Mouse (Mus musculus) liver (tissue): Measurements from ENCODE around the gene Stxbp6.
"Not testable (repeated sequence)": the region's sequence is repeated elsewhere in the genome, so short reads cannot be mapped to it uniquely, and the experiment has no call there.

Source experiments
- DNase-seq: peaks from one replicate; pipeline ENCODE4 v3.0.0-alpha.2; 2020; ENCODE audit warnings: mixed read lengths

The Stxbp6 gene

DNA sequence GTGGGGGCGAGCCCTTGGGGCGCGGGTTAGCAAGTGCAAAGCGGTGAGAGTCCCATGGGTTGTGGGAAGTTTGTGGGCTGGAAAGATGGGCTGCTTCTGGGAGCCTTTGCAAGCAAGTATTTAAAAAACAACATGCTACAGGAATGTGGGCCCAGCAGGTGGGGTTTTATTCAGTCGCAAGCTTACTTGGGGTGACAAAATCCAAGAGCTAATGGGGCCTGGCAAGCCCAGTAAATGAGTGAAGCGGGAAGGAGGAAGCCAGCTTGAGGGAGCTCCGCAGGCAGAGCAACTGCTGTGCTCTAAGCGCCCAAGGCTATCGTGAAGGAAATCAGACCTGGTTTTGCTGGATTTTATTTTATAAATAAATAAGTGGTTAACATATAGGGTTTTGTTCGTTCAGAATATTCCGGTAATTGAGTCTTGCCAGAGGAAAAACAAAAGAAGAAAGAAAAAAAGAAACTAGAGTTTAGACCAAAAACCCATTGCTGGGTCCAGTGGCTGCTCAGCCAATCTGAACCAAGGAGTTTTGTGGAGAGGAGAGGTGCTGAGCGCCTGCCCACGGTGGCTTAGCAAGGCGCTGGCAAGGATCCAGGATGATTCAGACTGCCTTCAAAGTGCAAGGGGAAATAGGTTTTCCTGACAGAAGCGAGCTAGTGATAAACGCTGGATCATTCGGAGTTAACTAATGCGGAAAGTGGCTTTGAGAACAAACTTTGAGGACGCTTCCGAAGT lies at the start of gene Stxbp6:
Stxbp6 (minus strand) TSS at position 99 of the 732 bp plus-strand sequence.
- DNase-seq, result peak; percentile 42

DNA sequence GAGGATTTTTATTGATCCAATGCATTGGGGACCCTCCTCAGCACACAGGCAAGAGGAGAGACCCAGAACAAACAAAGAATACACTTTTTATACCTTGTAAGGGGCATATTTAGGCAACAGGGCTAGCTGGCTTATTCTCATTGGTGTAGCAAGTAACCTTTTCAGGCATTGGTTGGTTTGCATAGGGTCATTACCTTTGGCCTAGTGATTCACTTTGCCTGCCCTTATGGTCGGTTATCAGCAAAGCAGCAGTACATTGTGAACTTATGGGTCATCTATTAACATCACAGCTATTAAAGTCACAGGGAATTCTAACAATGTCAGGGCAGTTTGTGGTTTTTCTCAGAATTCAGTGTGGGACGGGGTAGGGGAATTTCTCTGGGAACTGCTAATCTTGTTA lies 28.4 kb upstream of the Stxbp6 start:
- not testable (repeated sequence) for DNase-seq

DNA sequence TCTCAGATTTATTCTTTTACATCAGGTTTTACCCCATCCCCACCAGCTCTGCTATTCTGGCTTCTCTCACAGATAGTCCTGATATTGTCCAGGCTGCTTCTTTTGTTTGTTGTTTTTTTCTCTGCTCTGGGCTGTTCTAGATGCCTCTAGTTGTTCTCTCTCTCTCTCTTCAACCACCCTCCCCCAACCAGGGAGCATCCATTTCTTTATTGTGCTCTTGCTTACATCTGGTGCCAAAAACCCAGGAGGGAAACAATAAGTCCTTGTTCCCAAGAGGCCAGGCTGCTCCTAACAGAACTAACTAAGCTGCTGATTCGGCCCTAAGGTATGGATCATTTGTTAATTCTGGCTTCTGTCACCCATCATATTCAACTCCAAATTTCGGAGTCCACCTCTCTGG lies 19.2 kb upstream of the Stxbp6 start:
- no peak for DNase-seq

DNA sequence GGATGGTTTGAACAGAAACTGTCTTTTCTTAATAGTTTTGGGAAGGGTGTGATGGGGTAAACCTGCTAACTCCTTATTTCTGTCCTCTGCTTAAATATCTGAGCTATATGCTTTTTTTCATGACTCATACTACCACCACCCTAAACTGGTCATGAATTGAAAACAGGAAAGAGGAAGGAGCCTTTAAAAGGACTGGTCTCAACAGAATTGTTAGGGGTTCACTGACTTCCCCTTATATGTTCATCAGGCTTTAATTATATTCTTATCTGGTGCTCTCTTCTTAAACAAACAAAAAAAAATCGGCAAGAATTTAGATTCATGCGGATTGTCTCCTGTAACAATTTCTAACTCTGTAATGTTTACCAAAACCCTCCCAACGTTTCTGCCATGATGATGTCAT lies 17.9 kb upstream of the Stxbp6 start:
- no peak for DNase-seq

DNA sequence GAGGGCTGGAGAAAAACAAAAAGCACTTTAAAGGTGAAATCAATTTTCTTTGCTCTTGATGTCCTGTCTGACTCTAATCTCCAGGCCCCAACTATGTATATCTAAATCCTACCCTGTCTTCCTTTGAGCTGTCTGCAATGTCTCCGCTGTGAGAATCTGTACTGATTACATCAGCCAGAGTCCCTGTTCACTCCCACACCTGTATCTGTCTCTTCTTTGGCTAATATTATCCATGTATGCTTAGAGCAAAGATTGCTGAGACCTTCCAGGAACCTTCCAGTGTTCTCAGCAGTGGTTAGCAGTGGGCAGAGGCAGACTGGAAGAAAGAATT lies 8.6 kb upstream of the Stxbp6 start:
- DNase-seq, result no peak

DNA sequence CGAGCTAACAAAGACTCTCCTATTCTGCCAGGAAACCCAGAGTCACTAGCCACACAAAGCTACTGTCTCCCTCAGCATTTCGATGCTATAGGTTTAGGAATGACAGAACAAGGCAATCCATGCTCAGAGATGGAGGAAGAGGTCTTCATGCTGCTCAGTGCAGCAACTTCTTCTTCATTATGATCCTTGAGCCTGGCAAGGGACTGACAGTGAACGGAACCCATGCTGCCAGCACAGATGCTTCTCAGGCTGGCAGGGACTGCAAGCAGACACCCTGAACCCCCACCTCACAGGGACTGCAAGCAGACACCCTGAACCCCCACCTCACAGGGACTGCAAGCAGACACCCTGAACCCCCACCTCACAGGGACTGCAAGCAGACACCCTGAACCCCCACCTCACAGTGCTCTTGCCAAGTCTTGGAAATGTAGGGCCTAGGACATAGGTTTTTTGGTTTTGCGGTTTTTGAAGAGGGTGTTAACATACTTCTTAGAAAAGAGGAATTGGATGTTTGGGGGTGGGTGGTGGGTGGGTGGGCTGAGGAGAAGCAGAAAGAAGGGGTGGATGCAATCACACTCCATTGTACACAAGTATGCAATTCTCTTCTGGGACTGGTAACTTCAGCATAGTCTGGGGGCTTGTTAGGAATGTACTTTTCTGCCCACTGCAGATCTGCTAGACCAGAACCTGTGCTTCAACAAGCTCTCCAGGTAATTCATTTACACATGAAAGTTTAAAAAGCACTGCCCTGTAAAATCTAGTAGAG lies 8.1 kb upstream of the Stxbp6 start:
- no peak for DNase-seq

DNA sequence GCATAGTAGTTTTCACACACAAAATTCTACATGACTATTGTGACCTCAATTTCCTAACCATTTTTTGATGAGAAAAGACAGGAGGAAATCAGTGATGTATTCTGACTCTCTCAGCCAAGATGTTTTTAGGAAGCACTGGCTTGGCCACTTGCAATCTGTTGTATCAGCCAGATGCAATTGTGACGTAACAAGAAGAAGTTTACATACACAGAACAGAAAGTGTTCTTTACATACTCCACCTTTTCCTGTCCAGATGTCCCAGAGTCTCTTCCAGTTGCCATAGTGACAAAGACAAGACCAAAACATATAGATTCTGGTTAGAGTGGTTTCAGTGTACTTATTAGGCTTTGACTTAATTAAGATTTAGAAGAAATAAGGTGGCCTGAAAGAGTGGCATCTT lies 7.1 kb upstream of the Stxbp6 start:
- DNase-seq, result no peak

DNA sequence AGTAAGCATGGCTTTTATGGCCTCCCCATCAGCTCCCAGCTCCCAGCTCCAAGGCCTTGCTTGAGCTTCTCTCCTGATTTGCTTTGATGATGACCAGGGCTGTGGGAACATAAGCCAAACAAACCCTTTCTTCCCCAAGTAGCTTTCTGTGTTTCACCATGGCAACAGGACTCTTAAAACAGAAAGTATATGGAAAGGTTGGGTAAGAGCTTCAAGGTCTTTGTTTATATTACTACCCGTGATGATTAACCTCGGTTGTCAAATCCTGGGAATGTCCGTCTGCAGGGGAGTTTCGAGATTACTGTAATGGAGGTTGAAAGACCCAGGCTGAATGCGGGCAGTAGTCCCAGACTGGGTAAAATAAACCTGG lies 6.2 kb upstream of the Stxbp6 start:
- no peak for DNase-seq

DNA sequence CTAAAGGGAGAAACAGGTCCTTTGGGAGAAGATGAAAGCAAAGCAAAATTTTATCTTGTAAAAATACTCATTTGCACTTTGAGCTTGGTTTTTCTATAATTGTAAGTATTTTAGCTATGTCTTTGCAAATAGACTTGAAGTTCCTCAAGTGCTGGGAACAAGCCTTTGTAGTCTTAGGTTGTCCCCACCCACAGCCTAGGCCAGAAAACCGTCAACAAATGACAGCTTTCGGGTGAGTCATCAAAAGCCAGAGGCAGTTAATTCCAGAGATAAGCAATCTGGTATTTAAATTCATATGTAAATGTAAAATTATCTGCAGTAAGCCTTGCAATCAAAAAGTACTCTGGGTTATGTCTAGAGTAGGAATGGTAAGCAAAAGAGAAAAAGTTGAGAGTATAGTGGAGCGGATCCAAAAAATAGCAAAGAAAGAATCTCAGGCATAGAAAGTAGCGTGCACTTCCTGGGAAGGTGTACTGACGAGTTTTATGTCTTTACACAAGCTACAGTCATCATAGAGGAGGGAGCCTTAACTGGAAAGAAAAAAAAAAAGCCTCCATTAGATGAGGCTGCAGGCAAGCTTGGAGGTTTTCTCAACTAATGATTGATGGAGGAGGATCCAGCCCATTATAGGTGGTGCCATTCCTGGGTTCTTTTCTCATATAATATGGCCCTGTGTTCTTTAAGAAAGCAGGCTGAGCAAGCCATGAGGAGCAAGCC lies 5.7 kb upstream of the Stxbp6 start:
- DNase-seq, result no peak

DNA sequence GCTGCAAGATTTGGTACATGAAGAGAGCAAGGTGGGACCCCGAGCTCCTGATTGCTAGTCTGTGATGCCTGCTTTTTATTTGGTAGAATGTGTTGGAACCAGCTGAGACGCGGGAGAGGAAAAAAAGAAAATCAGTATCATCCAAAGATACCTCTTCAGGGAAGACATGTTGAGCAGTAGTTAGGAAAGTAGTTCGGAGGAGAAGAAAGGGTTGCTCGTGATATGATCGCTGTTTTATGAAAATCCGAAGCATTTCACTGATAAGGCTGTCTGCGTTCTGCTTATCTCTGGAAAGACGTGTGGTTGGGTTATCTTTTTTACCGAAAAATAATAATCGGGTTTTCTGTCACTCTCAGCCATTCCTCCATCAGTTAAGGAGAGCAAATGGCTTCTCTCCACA lies 1.1 kb upstream of the Stxbp6 start:
- DNase-seq, result no peak

DNA sequence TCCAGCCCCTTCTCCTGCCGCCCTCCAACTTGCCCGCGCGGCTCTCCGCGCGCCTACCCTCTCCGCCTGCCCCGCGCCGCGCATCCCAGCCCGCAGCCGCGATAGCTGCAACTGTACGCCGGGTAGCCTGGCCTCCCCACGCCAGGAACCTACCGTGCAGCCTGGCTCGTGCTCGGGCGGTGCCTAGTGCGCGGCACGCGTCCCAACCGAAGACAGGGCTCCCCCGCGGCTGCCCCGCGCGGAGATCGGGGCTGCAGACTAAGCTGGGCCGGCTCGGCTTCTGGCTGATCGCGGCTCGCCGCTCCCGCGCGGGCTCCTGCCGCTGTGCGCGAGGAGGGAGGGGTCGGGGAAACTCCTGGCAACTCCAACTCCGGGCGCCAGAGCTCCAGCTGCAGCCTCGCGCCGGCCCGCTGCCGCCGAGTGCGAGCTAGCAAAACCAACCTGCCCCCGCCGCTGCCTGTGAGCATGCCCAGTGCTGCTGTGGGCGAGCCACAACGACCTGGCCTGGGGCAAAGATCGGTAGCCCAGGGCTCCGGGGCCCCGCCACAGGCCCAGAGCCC lies 387 bp downstream of the Stxbp6 start:
- peak; percentile 66 for DNase-seq

DNA sequence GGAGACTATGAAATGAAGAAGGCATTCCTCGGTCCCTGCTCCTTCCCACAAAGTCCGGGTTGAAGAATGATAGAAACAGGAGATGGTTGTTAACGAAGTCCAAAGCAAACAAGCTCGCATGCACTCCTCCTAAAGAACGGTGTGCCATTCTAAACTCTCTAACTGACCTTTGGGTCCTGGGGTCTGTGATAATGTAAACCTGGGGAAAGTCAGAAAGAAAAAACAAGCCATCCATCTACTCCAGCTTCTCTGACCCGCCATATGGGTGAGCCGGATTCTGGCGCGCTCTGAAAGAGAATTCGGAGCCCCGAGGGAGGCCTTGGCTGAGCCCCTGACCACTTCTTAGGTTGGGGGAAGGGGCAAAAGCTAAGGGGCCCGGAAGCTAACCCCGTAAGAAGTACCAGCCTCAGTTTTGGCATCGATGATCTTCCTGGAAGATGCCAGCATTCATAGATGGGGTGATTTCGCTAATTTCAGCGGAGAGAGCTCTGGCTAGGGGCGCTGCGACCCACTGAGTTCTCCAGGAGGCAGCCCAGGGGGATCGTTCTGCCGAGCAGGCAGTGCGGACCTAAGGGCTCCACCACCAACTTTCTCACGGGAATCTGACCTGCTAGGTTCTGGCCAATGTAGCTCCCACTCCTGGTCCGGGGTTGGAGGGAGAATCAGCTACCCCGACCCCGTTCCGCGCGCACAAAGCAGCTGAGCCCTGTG lies 1.0 kb downstream of the Stxbp6 start:
- no peak for DNase-seq

DNA sequence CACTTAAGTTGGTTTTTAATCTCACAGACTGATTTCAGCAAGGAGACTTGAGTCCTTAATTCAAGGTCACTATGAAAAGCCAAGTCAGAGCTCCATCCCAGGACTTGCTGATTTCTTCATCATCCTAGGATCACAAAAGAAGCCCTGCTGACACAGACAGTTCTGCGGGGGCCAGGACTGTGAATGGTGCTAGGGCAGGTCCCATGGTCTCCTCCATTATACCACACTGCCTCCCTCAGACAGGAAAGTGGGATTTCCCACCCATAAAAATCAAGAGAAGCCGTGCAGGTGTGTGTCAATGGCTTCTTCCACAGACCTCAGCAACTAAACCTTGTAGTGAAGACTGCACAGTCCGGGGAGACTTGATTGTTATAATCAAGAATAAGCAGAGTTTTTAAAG lies 2.3 kb downstream of the Stxbp6 start:
- DNase-seq, result no peak

DNA sequence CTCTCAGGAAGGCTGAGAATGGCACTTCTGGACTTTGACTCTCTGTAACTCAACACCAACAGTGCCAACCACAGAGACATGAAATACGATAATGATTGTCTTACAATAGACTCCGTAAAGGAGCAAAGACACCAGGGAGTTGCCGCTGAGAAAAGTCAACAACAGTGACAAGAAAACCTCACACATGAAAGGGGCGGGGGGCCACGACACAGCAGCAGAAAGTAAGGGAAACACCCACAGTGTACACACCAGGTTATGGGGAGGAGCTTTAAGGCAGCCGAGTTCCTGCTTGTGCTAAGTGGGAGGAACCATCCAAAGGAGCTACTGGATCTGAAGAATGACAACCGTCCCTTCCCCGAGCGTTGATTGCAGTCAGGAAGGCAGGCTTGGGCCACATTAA lies 4.3 kb downstream of the Stxbp6 start:
- DNase-seq, result no peak

DNA sequence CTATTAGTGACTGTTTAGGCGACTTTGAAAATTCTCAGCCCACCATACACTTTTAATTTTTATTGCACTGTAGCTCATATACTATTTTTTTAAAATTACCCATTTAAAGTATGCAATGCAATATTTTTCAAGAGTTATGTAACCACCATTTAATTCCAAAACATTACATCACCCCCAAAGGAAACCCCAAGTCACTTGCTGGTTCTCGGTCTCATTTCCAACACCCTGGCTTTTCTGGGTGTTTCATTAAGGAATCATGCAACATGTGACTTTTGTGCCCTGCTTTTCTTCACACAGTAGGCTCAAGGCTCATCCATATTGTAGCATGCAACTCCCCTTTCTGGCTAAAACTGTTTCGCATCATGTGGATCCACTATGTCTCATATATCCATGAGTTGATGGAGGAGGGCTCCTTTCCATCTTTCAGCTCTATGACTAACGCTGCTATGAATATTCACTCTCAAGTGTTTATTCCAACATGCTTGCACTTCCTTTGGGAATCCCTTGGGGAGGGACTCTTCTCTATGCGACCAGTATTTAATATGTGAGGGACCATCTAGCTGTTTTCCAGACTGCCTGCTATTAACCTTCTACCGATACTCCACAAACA lies 6.3 kb downstream of the Stxbp6 start:
- no peak for DNase-seq

DNA sequence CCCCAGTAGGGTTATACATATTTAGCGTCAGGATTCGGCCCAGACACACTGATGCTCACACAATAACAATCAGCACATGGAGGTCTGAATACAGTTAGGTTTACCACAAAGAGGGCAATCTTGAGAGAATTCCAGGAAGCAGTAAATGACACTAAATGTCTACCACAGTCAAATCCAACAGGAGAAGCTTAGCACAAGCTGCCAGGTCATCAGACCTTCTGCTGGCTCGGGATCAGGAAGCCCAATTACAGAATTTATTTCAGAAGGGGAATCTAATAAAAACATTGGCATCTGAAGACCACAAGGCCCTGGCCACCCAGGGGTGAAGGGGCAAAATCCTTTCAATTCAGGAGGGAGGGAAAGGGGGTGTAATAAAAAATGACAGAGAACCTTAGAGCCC lies 6.8 kb downstream of the Stxbp6 start:
- DNase-seq, result no peak

DNA sequence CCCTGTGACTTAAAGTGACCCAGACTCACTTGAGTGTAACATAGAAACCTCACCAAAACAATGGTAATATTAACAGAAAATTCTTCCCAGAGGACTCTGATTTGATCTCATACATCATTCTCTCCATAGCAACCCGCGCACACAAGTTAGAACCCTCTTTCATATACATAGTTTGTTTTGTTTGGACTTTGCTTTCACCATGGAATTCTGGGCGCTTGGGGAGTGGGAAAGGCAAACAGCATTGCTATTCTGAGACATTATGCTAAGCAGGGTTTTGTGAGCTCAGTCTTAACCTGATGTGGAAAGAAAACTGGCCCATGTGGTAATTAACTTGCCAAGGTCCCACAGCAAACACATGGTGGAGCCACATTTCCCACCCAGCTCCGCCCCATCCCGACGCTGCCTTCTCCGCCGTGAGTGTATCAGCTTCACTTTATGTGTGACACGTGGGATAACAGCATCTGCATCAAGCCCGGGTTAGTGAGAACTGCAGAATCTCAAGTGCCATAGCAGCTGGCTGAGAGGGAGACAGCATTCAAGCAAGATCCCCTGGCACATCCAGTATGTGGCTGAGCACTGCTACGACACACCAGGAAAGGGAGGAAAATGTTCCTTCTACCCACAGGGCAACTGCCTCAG lies 7.3 kb downstream of the Stxbp6 start:
- no peak for DNase-seq

DNA sequence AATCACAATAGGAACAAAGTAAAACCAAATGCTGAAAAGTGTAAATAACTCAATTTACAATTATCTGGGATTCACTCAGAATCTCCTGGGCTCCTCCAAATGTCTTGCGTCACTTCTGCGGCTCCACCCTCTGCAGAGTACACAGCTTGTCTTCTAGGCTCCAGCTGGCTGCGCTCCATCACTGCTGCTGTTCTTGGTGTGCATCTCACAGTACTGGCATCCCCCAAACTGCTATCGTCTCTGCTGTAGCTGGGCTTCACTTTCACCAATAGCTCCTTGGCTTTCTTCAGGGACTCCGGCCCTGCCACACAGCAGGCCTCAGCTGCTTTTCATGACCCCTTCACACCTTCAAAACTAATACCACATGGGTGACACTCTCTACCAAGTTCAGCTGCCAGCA lies 10.9 kb downstream of the Stxbp6 start:
- no peak for DNase-seq

DNA sequence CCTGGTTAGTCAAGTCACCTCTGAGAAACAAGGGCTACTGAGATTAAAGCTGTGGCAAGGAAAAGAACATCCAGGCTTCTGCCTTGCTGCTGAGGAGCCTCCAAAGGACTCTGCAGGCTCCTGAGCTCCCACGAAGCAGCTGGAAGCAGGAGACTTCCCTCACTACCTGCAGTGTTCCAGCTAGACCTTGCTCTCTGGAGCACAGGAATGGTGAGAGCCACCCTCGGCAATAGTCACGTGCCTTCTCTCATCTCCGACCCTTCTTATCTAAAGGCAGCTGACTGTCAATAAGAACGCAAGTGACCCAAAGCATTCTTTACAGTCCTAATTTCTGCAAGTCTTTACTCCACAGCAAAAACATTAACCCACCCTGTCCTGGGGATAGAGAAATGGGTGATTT lies 13.2 kb downstream of the Stxbp6 start:
- DNase-seq, result no peak

DNA sequence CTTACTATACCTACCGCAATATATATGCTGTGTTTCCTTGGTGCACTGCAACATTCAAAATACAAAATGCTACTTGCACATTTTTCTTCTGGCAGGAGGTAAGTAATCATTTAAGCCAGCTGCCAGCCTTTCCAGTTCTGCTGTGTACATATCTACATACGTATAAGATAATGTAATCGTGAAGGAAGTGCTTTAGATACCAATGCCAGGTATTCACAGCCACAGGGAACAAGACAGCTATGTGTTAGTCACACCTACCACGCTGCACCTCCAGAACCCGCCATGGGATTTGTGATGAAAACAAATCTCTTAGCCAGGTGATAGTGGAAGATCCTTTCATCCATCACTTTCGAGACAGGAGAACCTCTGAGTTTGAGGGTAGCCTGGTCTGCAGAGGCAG lies 13.7 kb downstream of the Stxbp6 start:
- DNase-seq, result no peak

DNA sequence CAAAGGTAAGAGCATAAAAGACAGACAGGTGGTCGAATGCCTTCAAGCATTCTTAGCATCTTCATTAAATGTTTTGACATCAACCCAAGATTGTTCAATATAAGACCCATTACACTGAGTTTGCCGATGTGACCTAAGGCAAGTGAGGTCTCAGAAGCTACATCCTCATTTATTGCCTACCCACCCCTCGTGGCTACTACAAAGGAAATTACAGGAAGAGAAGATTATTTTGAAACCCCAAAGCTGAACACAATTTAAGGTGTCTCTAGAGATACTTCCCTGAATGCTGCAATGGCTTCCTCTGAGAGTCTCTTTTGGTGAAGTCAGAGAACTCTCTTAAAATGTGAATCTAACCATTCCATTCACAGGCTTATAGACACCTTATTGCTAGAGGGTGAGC lies 16.5 kb downstream of the Stxbp6 start:
- no peak for DNase-seq

DNA sequence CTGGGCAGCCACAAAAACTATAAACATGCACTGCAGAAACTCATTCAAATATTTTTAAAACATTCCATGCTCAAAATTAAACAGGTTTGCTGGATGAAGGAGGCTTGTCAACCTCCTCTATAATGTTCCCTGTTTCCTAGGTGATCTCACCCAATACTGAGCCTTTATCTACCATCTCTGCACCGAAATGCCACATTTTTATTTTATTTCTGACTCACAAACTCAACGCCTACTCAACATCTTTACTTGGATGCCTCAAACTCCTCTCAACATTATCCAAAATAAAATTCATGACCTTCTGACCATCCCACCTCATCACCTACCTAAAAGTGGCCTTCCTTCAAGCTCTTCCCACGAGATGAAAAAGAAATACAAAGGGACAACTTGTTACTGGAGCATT lies 18.1 kb downstream of the Stxbp6 start:
- DNase-seq, result no peak
